Mouse (Mus musculus): ENCODE data around the gene Spns2.

Spns2 gene

DNA sequence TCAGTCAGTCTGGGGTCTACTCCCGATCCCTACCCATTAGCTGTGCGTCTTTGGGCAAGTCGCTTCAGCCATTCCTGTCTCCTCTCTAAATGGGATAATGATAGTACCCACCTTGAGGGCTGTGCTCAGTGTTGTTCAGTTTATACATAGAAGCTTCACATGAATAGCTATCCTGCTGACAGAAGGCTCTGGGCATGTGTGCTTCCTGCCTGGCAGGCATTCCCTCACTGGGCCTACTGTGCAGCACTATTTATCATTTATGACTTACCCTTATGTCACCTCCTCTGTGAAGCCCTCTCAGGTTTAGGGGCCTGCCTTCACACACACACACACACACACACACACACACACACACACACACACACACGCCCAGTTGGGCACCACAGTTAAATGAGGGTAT lies 10.4 kb upstream of the Spns2 start:
- DNase-seq (ENCODE audit: low spot score in 2 of 2), result no peak

GRCm38 (mm10) chr11:72497367-72497766 lies 7.7 kb upstream of the Spns2 start:
- no peak for DNase-seq (ENCODE audit: low spot score in 2 of 2)

GRCm38 (mm10) chr11:72496775-72497174 lies 7.1 kb upstream of the Spns2 start:
- no peak for DNase-seq (ENCODE audit: low spot score in 2 of 2)

DNA sequence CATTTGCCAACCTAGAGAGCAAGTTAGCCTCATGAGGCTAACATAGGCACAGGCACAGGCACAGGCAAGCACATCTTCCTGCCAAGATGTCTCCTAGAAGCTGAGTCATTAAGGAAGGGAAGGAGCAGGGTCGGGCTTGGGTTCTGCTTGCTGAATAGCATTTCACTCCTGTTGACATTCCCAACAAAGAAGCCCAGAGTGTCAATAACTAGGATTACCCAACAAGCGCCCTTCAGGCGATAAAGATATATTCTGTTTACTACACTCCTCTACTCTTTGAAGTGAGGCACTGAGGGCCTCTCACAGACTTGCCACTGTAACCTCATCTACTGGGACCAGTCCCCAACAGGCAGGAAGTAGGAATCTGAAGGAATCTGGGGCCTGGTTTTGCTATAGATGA lies 6.4 kb upstream of the Spns2 start:
- no peak for DNase-seq (ENCODE audit: low spot score in 2 of 2)

DNA sequence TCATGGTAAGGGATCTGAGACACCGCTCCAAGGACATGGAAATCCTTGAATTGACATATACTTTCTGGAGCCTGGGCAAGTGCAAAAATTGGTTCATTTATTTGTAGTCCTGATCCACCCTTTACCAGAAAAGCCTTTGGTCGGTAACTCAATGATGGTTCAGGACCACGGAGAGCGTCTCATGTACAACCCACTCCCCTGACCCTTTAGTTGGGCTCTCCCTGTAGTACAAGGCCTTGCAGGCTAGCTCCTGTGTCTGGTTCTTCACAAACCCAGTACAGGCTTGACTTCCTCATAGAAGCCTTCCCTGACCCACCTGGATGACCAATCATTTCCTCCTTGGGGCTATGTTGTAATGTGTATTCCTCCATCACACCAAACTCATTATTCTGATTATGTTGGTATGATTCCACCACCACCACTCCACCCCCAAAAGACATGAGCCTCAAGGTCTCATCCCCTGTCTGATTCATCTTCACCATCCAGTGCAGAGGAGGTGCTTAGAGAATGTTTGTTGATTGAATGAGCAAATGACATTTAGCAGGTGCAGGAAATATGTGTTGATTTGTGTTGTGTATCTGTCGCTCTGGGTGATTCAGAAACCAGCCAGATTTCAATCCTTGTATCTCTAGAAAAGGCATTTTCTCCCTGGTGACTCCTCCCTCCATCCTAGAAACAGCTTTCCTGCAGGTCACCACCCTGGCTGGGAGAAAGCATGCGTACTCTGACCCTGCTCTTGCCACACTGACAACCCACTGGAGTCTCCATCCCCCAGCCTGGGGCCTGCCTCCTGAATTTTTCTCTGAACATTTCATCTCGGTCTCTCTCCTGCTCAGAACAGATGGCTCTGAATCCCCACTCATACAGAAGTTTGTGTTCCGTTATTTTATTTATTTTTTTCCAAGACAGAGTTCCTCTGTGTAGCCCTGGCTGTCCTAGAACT lies 4.6 kb upstream of the Spns2 start:
- DNase-seq (ENCODE audit: low spot score in 2 of 2), result no peak

DNA sequence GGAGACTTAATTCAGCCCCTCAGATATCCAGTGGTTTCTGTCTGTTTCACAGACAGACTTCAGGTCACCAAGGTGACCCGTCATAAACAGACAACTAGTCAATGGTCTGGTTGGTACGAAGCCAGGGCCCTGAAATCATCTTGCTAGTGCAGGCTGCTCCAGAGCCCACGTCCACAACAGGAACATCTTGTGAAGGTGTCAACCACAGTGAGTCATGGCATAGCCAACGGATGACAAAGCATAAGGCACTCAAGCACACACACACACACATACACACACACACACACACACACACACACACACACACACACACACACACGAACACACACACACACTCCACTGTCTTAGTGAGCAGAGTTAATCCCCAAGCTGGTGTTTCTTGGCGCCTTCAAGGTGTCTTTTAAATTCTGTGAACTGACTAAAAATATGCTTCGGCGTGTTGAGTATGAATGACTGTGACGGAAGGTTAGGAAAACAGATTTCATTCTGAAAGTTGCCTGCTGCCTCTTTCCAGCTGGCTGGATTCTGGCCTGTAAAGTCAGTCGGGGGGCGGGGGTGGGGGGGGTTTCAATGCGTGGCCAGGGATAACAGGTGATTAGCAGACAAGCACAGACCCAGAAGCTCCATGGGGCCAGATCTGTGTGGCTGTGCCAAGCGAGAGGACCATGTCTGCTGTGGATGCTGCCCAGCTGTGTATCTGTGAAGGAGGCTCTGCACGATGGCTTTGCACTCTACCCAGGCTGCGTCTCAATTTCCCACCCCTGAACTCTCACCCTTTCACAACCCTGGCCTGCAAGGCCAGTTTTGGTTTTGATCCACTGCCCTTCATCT lies 1.6 kb upstream of the Spns2 start:
- DNase-seq (ENCODE audit: low spot score in 2 of 2), result no peak

DNA sequence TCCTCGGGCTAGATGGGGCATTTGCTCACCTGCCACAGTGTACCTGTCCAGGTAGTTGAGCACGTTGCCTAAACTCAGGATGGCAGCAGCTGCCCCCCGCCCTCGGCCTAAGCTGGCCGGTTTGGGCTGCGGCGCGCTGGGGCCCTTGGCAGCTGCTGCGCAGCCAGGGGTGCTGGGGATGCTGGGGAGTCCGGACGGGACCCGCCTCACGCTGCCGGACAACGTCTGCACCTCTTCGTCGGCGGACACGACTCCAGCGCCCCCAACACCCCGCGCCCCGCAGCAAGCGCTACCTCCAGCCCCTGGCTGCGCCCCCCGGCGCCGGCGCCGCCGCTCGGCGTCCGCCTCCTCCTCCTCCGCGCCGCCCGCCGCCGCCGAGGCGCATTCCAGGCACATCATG lies 307 bp downstream of the Spns2 start:
- no peak for DNase-seq (ENCODE audit: low spot score in 2 of 2)

- no peak for DNase-seq (ENCODE audit: low spot score in 2 of 2)
Measured at GRCm38 (mm10) chr11:72488753-72489271, 892 bp downstream of the Spns2 start.

GRCm38 (mm10) chr11:72487739-72488138 lies 2.0 kb downstream of the Spns2 start:
- DNase-seq (ENCODE audit: low spot score in 2 of 2), result no peak

DNA sequence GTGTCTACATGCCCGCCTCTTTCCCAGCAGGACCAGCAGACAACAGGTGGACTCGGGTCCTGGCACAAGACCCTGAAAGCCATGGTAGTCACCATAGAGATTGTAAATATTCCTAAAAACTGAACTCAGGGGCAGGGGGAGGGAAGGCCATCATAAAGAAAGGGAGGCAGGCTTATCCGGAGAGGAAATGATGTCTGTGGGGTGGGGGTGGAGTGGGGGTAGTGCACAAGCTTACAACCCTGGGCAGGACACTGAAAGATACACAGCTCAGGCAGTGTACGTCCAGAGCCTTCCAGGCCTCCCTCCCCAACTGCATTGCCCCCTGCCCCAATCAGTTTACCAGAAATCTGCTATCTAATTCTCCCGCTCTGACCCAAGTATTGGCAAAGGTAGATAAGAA lies 2.5 kb downstream of the Spns2 start:
- no peak for DNase-seq (ENCODE audit: low spot score in 2 of 2)

- DNase-seq (ENCODE audit: low spot score in 2 of 2), result no peak
Measured at GRCm38 (mm10) chr11:72485960-72486359, 3.7 kb downstream of the Spns2 start.

DNA sequence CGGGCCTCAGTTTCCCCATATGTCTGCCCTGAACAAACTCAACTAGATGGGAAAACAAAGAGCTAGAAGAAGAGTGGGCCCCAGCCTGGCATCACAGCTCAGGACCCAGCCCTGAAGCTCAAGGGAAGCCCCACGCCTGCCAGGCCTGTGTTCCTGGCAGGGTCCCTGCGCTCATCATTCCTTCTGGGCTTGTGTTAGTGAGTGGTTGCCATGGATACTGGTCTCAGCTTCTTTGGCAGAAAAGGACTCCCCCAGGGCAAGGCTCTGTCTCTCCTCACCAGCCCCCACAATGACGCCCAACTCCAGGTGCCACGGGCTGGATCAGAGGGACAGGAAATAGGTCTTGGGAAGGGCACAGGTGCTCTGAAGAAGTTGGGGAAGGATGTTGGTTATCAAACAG lies 4.5 kb downstream of the Spns2 start:
- DNase-seq (ENCODE audit: low spot score in 2 of 2), result no peak

DNA sequence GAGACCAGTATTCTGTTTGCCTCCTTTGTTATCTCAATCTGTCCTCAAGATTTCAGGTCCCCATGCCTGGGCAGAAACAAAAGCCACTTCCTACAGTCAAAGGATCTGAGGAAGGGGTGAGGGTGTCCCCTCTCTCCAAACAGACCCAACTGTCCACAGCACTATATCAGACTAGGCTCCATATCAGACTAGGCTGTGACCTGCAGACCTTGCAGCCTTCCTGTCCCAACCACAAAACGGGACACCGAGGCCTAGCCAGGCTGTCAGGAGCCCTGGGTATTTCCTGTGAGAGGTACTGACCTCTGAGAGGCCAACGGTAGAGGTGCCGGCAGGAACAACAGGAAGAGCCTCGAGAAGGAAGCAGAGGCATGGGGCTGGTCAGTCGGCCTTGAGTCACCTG lies 5.2 kb downstream of the Spns2 start:
- DNase-seq (ENCODE audit: low spot score in 2 of 2), result no peak

DNA sequence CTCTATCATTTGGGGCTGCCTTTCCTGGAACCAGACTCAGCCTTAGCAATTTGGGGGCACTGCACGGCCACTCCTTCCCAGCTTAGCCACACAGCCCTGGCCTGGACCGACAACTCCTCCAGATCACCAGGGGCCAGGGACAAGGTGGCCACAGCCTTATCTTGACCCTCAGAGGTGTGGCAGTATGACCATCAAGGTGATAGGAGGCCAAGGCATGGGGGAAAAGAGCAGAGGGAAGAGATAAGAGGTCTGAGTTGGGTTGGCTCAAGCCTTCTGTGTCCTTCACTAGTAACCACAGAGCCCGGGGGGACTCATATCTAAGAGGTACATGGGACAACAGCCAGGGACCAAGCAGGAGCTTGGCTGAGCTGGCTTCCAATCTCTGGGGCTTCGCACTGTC lies 7.8 kb downstream of the Spns2 start:
- DNase-seq (ENCODE audit: low spot score in 2 of 2), result no peak

GRCm38 (mm10) chr11:72481313-72481712 lies 8.4 kb downstream of the Spns2 start:
- DNase-seq (ENCODE audit: low spot score in 2 of 2), result no peak

GRCm38 (mm10) chr11:72479499-72479898 lies 10.2 kb downstream of the Spns2 start:
- DNase-seq (ENCODE audit: low spot score in 2 of 2), result no peak

- DNase-seq (ENCODE audit: low spot score in 2 of 2), result no peak
Measured at GRCm38 (mm10) chr11:72478228-72478627, 11.5 kb downstream of the Spns2 start.

DNA sequence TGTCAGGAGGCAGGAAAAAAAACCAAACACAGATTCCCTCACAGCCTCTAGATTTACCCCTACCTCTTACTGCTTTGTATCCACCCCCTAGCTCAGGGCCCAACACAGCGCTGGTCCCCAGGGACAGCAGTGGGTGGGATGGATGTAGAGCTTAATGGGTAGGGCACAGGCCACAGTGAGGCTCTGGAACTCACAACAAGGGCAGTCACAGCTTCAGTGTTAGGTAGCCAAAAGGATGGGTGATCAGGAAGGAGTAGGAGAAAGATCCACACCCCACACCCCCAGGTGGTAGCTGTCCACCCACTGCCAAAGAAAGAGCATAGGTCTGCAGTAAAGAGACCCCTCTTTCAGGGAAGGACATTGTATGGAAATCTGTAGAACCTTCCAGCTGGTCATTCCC lies 12.1 kb downstream of the Spns2 start:
- DNase-seq (ENCODE audit: low spot score in 2 of 2), result no peak

- DNase-seq (ENCODE audit: low spot score in 2 of 2), result no peak
Measured at GRCm38 (mm10) chr11:72477182-72477581, 12.5 kb downstream of the Spns2 start.

DNA sequence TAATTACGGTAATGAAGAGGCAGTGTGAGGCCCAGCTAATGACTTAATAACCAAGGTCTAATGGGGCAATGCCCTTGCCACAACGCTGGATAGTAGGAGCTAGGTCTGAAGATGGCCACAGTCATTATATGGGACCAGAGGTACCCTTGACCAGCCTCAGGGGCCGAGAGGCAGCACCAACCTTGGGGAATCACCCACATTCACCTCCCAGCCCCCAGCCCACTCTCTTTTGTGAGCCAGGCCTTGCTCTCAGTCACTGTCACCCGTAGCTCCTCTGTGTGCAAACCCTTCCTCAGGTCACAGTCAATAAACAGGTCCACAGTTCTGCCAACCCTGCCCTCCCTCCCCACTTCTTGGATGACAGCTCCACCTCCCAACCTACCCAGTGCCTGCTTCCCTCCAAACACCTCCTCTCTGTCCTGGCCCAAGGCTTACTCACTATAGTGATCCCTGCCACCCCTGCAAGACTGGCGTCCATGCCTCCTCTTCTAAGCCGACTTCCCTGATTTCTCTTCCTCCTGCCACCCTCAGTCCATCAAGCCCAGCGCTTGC lies 13.6 kb downstream of the Spns2 start:
- no peak for DNase-seq (ENCODE audit: low spot score in 2 of 2)

DNA sequence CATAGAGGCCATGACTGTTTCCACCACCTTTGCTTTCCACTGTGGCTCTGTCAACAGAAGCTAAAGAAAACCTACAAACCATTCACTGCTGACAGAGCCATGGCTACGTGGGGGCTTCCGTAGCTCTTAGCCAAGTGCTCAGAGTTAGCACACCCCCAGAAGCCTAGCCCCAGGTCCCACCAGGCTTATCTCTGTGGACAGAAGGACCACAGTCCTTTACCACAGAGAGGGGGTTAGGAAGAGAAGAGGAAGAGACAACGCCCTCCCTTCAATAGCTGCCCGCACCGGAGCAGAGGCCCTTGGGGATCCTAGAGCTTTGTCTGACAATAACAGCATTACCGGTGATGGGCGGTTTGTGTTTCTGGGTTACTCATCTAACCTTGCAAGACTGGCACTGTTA lies 14.3 kb downstream of the Spns2 start:
- DNase-seq (ENCODE audit: low spot score in 2 of 2), result no peak

DNA sequence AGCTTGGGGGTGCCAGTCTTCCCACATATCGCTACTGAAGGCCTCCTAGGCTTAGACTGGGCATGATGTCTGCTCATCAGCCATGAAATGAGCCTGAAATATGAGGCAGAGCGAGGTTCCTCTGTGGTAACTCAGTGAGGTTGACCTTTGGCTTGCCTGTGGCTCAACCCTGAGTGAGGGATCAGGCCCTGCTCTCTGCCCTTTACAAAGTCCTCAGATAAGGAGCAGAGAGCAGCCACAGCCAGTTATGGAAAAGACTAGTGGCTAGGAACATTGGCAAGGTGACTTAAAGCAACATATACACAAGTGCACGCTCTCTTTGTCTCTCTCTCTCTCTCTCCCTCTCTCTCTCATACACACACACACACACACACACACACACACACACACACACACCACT lies 14.8 kb downstream of the Spns2 start:
- no peak for DNase-seq (ENCODE audit: low spot score in 2 of 2)
